In the genomic region with DNA sequence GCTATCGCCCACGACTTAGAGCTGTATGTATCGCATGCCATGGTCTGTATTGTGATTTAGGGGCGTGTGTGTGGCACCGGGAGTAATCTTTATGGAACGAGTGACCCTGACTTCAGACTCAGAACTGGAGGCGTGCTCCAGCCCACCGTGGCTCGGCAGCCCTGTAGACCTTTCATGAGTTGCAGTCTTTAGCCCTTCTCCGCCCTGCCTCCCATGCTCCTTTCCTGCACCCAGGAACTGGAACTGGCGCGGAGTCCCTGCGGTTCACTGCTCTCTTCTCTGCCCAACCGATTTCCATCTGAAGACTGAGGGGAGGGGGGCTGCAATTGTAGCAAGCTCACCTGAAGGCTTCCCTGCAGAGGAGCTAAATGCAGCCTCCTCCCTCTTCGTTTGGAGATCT, we compare ENCODE assay signal across 7 mouse cellular contexts. TPM values are rescaled to one million over a fixed set of nuclear protein-coding genes. Genes with fewer than 3 reads are reported as not detected.
DNase-seq lines count a peak whose midpoint lies in the region; ATAC-seq lines count a peak whose summit lies in the region.

No protein-coding gene starts in this region.

- H3K27me3 ChIP-seq in megakaryocyte, embryonic 14.5 days (replicated peaks), result peaks cover 10% of the 10 kb centered on the region
- no peaks in the 10 kb centered on the region for H3K27me3 ChIP-seq in forebrain, embryonic 13.5 days
- no peaks in the 10 kb centered on the region for H3K27me3 ChIP-seq in liver, embryonic 12.5 days (replicated peaks)

- no peak overlapping the region; the same call in 1 of the 2 replicates for H3K27ac ChIP-seq in forebrain, embryonic 13.5 days
- H3K27ac ChIP-seq in liver, embryonic 12.5 days, result no peak overlapping the region

- H3K9ac ChIP-seq in forebrain, embryonic 13.5 days, result peak overlapping the region; percentile 91
- H3K9ac ChIP-seq in liver, embryonic 12.5 days, result peak overlapping the region; percentile 83

- peak overlapping the region; percentile 99 for H3K4me3 ChIP-seq in megakaryocyte, embryonic 14.5 days (replicated peaks)
- peak overlapping the region; percentile 90 for H3K4me3 ChIP-seq in forebrain, embryonic 13.5 days
- peak overlapping the region; percentile 89 for H3K4me3 ChIP-seq in liver, embryonic 12.5 days

- no peaks in the 10 kb centered on the region for H3K9me3 ChIP-seq in megakaryocyte, embryonic 14.5 days
- no peaks in the 10 kb centered on the region for H3K9me3 ChIP-seq in forebrain, embryonic 13.5 days (replicated peaks)
- H3K9me3 ChIP-seq in liver, embryonic 12.5 days (replicated peaks), result no peaks in the 10 kb centered on the region

- no peak for ATAC-seq in megakaryocyte, adult 5-6 weeks (ENCODE audit: poor library complexity, severe bottlenecking)
- ATAC-seq in forebrain, embryonic 13.5 days, result no peak
- no peak for ATAC-seq in liver, embryonic 12.5 days

- peaks cover 39% of the 10 kb centered on the region for H3K36me3 ChIP-seq in megakaryocyte, embryonic 14.5 days (replicated peaks; ENCODE audit: low read length)
- H3K36me3 ChIP-seq in forebrain, embryonic 13.5 days (ENCODE audit: poor library complexity, severe bottlenecking), result peaks cover 21% of the 10 kb centered on the region
- peaks cover 26% of the 10 kb centered on the region for H3K36me3 ChIP-seq in liver, embryonic 12.5 days

- WGBS in forebrain, embryonic 13.5 days, result 1% methylated on average over 15 of the region's 15 CpGs
- WGBS in liver, embryonic 12.5 days (ENCODE audit: insufficient replicate concordance), result 2% methylated on average over 15 of the region's 15 CpGs

- peak overlapping the region; percentile 84 for H3K4me2 ChIP-seq in forebrain, embryonic 13.5 days
- H3K4me2 ChIP-seq in liver, embryonic 12.5 days, result peak overlapping the region; percentile 94

- peak; percentile 26 for DNase-seq in thymus, postnatal 25 days
- DNase-seq in right cerebral cortex, postnatal 10 days (ENCODE audit: low spot score in 2 of 2), result no peak
- DNase-seq in spleen, adult 12 weeks (ENCODE audit: low spot score), result no peak

- peaks cover 35% of the 10 kb centered on the region for H3K4me1 ChIP-seq in megakaryocyte, embryonic 14.5 days
- H3K4me1 ChIP-seq in forebrain, embryonic 13.5 days, result peaks cover 20% of the 10 kb centered on the region
- peaks cover 39% of the 10 kb centered on the region for H3K4me1 ChIP-seq in liver, embryonic 12.5 days

RNA-seq across cellular contexts. Expression of gene Ptges2, which starts 1.0 kb away (rescaled TPM):
- 2.5 and 3.4 TPM in 2 replicates for polyA plus RNA-seq in megakaryocyte, embryonic 14.5 days (2012; ENCODE audit: insufficient read depth, low replicate concordance)
- total RNA-seq in megakaryocyte, adult 5-6 weeks (2015), result 5.0 and 6.7 TPM in 2 replicates
- 7.2 and 8.8 TPM in 2 replicates for total RNA-seq in megakaryocyte, adult 5-6 weeks (2017)
- polyA plus RNA-seq in forebrain, embryonic 13.5 days (2015; fragmentation: Nextera tagmentation; extraction: Ambion mirVana), result 28.5 and 30.1 TPM in 2 replicates
- polyA plus RNA-seq in liver, embryonic 12.5 days (2016; fragmentation: Nextera tagmentation; extraction: Ambion mirVana), result 19.3 and 21.1 TPM in 2 replicates

RNA-seq across cellular contexts. Expression of gene Lcn2, which starts 8.6 kb away (rescaled TPM):
- 15.0 and 32.0 TPM in 2 replicates for polyA plus RNA-seq in megakaryocyte, embryonic 14.5 days (2012; ENCODE audit: insufficient read depth, low replicate concordance)
- 3,591 and 4,679 TPM in 2 replicates for total RNA-seq in megakaryocyte, adult 5-6 weeks (2015)
- total RNA-seq in megakaryocyte, adult 5-6 weeks (2017), result 682 and 1,100 TPM in 2 replicates
- 0.20 TPM in 1 of 2 replicates, not detected in the other for polyA plus RNA-seq in forebrain, embryonic 13.5 days (2015; fragmentation: Nextera tagmentation; extraction: Ambion mirVana)
- polyA plus RNA-seq in liver, embryonic 12.5 days (2016; fragmentation: Nextera tagmentation; extraction: Ambion mirVana), result 15.2 and 17.7 TPM in 2 replicates

RNA-seq across cellular contexts. Expression of gene 1110008P14Rik, which starts 15.0 kb away (rescaled TPM):
- polyA plus RNA-seq in megakaryocyte, embryonic 14.5 days (2012; ENCODE audit: insufficient read depth, low replicate concordance), result 74.3 and 79.5 TPM in 2 replicates
- 30.4 and 38.4 TPM in 2 replicates for total RNA-seq in megakaryocyte, adult 5-6 weeks (2015)
- 29.1 and 32.3 TPM in 2 replicates for total RNA-seq in megakaryocyte, adult 5-6 weeks (2017)
- 59.6 and 60.4 TPM in 2 replicates for polyA plus RNA-seq in forebrain, embryonic 13.5 days (2015; fragmentation: Nextera tagmentation; extraction: Ambion mirVana)
- polyA plus RNA-seq in liver, embryonic 12.5 days (2016; fragmentation: Nextera tagmentation; extraction: Ambion mirVana), result 36.2 and 40.6 TPM in 2 replicates

RNA-seq across cellular contexts. Expression of gene Dnm1, which starts 43.6 kb away (rescaled TPM):
- 3.6 and 6.2 TPM in 2 replicates for polyA plus RNA-seq in megakaryocyte, embryonic 14.5 days (2012; ENCODE audit: insufficient read depth, low replicate concordance)
- 0.47 TPM in 1 of 2 replicates, not detected in the other for total RNA-seq in megakaryocyte, adult 5-6 weeks (2015)
- total RNA-seq in megakaryocyte, adult 5-6 weeks (2017), result not detected in 2 replicates
- 13.7 and 20.2 TPM in 2 replicates for polyA plus RNA-seq in forebrain, embryonic 13.5 days (2015; fragmentation: Nextera tagmentation; extraction: Ambion mirVana)
- 2.4 and 3.1 TPM in 2 replicates for polyA plus RNA-seq in liver, embryonic 12.5 days (2016; fragmentation: Nextera tagmentation; extraction: Ambion mirVana)

RNA-seq across cellular contexts. Expression of gene Ciz1, which starts 44.6 kb away (rescaled TPM):
- polyA plus RNA-seq in megakaryocyte, embryonic 14.5 days (2012; ENCODE audit: insufficient read depth, low replicate concordance), result 103 and 163 TPM in 2 replicates
- 56.3 and 67.0 TPM in 2 replicates for total RNA-seq in megakaryocyte, adult 5-6 weeks (2015)
- 66.2 and 81.0 TPM in 2 replicates for total RNA-seq in megakaryocyte, adult 5-6 weeks (2017)
- 49.0 and 52.4 TPM in 2 replicates for polyA plus RNA-seq in forebrain, embryonic 13.5 days (2015; fragmentation: Nextera tagmentation; extraction: Ambion mirVana)
- 24.8 and 27.1 TPM in 2 replicates for polyA plus RNA-seq in liver, embryonic 12.5 days (2016; fragmentation: Nextera tagmentation; extraction: Ambion mirVana)

Comparison
In these comparisons a context has a peak if more than half of its experiments do, and no peak if none do; other contexts are left out.
1. RNA of gene Lcn2, which starts 8.6 kb away (polyA plus RNA-seq): 15.0 to 32.0 TPM in megakaryocyte, embryonic 14.5 days and 15.2 to 17.7 TPM in liver, embryonic 12.5 days; 0.20 TPM in forebrain, embryonic 13.5 days; every median in the first group is over 10 times any median in the second.
2. Peak in every context shown above with its lines, with median percentiles within 50 percentile points of each other: H3K4me3 ChIP-seq.